Mouse (Mus musculus) thymus, postnatal 10 days (tissue): ENCODE data around the gene Gm6710.
"Not testable (repeated sequence)": the region's sequence is repeated elsewhere in the genome, so short reads cannot be mapped to it uniquely, and the experiment has no call there.

Experiments
- DNase-seq, 2 experiments: peaks; one replicate each; pipeline ENCODE4 v3.0.0; 2021; ENCODE audit warnings: low spot score in 2 of 2

The Gm6710 gene

GRCm38 (mm10) chr2:175869024-175869423 is at the start of gene Gm6710:
Gene Gm6710 (plus strand): TSS chr2:175869219.
- DNase-seq: not testable (repeated sequence)
